Mouse (Mus musculus) thymus, adult 2 months (tissue): ENCODE data around the gene Twnk. TPM values are rescaled to one million over a fixed set of nuclear protein-coding genes. Genes with fewer than 3 reads are reported as not detected.

Experiments
- DNase-seq: peaks from one replicate; pipeline ENCODE4 v3.0.0; 2021
- H3K27ac ChIP-seq: fragments of 200-500 bp; 2 replicates; pipeline ENCODE4 v1.5.1; 2012; ENCODE audit warnings: low read length, control low read depth; ENCODE audit not compliant: control insufficient read depth, insufficient read depth
- H3K27me3 ChIP-seq: fragments of 200-500 bp; 2 replicates; pipeline ENCODE4 v1.6.1; 2012; ENCODE audit warnings: mild to moderate bottlenecking, low read length, moderate library complexity, mixed read lengths; ENCODE audit not compliant: control insufficient read depth, insufficient read depth
- H3K36me3 ChIP-seq: fragments of 200-500 bp; 2 replicates; pipeline ENCODE4 v1.6.1; 2012; ENCODE audit warnings: mild to moderate bottlenecking, low read length, moderate library complexity; ENCODE audit not compliant: control insufficient read depth, insufficient read depth
- H3K4me1 ChIP-seq: fragments of 200-500 bp; replicated peaks from 2 replicates; pipeline ENCODE4 v1.6.1; 2012; ENCODE audit warnings: low read length; ENCODE audit not compliant: control insufficient read depth, insufficient read depth
- H3K4me3 ChIP-seq: fragments of 200-500 bp; 2 replicates; pipeline ENCODE4 v1.5.1; 2012; ENCODE audit warnings: mild to moderate bottlenecking, low read length, control low read depth, moderate library complexity; ENCODE audit not compliant: control insufficient read depth, insufficient read depth
- CTCF ChIP-seq: fragments of 200-500 bp; IDR thresholded peaks from 2 replicates; pipeline ENCODE4 v1.5.1; 2012; ENCODE audit warnings: mild to moderate bottlenecking, control low read depth, low read length, moderate library complexity, borderline replicate concordance; ENCODE audit not compliant: control insufficient read depth, poor library complexity, insufficient read depth; ENCODE audit errors: extremely low read depth
- POLR2A ChIP-seq: fragments of 200-500 bp; IDR thresholded peaks from 2 replicates; pipeline ENCODE4 v1.6.1; 2012; ENCODE audit warnings: mild to moderate bottlenecking, low read length, control low read depth, moderate library complexity; ENCODE audit not compliant: control insufficient read depth, poor library complexity, insufficient read depth; ENCODE audit errors: extremely low read depth
- WGBS: fragments of 180-500 bp; shearing (Covaris S2); methylation state at CpG from one replicate; pipeline ENCODE4 v1.1.7; 2018; 5-methylcytosine and 5-hydroxymethylcytosine counted together
- polyA plus RNA-seq: library from polyadenylated mRNA; depleted of rRNA; stranded (reverse); fragments of >200 nt; gene quantifications from 2 replicates; pipeline ENCODE4 v1.2.3, GENCODE M21; 2012

Twnk gene
- polyA plus RNA-seq, 1 experiment: 11.6 TPM

DNA sequence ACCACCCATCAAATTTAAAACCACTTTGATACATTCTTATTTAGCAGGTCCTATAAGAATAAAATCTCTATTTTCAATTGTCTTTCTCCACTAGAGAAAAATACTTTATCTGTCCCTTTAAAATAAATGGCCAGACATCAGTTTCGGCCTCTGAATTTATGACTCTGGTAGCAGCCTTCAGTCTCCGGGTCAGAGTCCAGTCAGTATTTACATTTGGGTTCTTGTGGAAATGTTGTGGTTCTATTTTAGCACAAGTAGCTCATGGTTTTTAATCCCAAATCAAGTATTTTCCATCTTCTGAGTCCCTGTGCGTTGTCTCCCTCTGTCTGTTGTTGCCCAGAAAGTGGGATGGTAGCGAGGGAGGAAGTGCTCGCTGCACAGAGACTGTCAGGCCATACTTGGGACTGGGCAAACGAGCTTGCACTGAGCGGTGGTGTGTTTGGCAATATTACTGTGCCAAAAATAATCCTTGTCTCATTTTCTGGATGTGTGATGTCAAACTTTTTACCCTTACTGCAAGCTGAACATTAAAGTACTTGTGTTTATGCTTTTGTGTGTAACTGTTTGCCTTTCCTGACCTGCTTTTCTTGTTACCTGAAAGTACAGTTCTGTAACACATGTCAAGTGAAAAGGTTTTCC, 22.9 kb upstream of the Twnk start:
- WGBS: 91% methylated on average over 7 of the region's 7 CpGs
- H3K4me1 ChIP-seq: no peaks in the 10 kb centered on the region
- H3K27ac ChIP-seq: no peak overlapping the region
- H3K36me3 ChIP-seq: peaks cover 34% of the 10 kb centered on the region
- TF ChIP-seq POLR2A (no peak), CTCF (no peak)
- H3K4me3 ChIP-seq: no peak overlapping the region
- no peak for DNase-seq
- no peaks in the 10 kb centered on the region for H3K27me3 ChIP-seq

DNA sequence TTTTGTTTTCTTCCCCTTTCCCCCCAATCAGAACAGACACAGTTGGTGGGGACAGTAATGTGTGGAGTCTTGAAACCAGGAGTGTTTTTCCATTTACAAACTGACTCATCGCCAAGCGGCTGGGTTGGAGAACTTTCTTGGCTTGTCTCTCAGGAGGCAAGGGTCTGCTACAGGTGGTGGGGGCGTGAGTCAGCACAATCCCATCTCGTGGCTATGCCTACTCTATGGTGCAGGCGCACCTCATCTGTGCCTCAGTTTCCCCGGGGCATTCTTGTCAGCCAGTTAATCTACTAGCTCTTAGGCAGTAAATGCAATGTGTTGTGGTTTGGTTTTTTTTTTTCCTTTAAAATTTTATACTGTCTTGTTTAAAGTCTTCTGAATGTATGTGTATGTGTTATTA, 22.1 kb upstream of the Twnk start:
- TF ChIP-seq POLR2A (no peak), CTCF (no peak)
- 91% methylated on average over 6 of the region's 6 CpGs for WGBS
- Histone ChIP-seq H3K4me3 (no peak overlapping the region), H3K4me1 (no peaks in the 10 kb centered on the region), H3K27ac (no peak overlapping the region), H3K36me3 (peaks cover 26% of the 10 kb centered on the region), H3K27me3 (no peaks in the 10 kb centered on the region)
- no peak for DNase-seq

DNA sequence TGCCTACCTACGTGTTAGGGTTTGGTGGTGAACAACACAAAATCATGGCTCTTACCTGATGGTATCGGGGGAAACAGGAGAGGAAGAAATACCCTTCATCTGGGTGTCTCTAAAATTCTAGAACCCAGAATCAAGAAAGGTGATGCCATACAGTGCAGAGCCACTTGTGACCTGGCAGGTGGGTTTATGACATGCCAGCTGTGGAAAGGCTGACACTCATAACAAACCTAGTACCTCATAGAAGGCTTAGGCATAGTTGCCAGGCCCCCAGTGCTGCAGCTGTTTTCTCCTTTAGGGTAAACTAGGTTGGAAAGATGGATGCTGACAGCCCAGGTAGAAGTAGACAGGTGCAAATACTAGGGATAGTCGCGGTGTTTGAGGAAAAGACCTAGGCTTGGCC, 21.0 kb upstream of the Twnk start:
- TF ChIP-seq CTCF: no peak
- WGBS: 95% methylated on average over 4 of the region's 4 CpGs

GRCm38 (mm10) chr19:44985159-44985988, 20.1 kb upstream of the Twnk start:
- H3K36me3 ChIP-seq: peaks cover 18% of the 10 kb centered on the region
- TF ChIP-seq POLR2A (no peak), CTCF (no peak)
- H3K4me1 ChIP-seq: peaks cover 10% of the 10 kb centered on the region
- H3K4me3 ChIP-seq: no peak overlapping the region
- peaks cover 2% of the 10 kb centered on the region; the same call in 1 of the 2 replicates for H3K27me3 ChIP-seq
- H3K27ac ChIP-seq: no peak overlapping the region
- 69% methylated on average over 5 of the region's 5 CpGs for WGBS
- DNase-seq: no peak

More for the DNA sequence above, 21.0 kb upstream of the Twnk start:
- no peak for DNase-seq
- H3K36me3 ChIP-seq: peaks cover 19% of the 10 kb centered on the region
- H3K27me3 ChIP-seq: 0 out of 2 replicates have a peak, but pooled peaks cover 1% of the 10 kb centered on the region
- H3K4me1 ChIP-seq: peaks cover 5% of the 10 kb centered on the region
- no peak overlapping the region for H3K4me3 ChIP-seq
- H3K27ac ChIP-seq: no peak overlapping the region

DNA sequence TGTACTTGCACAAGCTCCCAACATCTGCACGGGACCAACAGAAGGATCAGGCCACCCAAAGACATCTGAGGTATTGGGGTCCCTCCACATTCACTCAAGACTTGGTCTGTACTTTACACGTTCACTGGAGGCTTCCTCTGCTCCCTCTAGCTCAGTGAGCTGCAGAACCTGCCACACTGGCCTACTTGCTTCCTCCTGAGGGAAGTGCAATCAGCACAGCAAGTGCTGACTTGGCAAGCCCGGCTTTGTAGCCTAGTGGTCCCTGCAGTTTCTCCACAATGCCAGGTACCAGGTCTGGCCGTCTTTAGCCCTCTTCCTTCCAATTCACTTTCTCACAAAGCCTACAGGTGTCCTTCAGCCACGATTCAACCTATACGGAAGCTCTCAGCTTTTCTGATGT, 18.5 kb upstream of the Twnk start:
- Histone ChIP-seq H3K4me3 (no peak overlapping the region), H3K4me1 (peaks cover 11% of the 10 kb centered on the region), H3K27me3 (peaks cover 2% of the 10 kb centered on the region; the same call in 1 of the 2 replicates), H3K36me3 (peaks cover 4% of the 10 kb centered on the region), H3K27ac (no peak overlapping the region)
- no peak for DNase-seq
- TF ChIP-seq POLR2A: no peak
- no peak for TF ChIP-seq CTCF
- 87% methylated on average over 6 of the region's 6 CpGs for WGBS

DNA sequence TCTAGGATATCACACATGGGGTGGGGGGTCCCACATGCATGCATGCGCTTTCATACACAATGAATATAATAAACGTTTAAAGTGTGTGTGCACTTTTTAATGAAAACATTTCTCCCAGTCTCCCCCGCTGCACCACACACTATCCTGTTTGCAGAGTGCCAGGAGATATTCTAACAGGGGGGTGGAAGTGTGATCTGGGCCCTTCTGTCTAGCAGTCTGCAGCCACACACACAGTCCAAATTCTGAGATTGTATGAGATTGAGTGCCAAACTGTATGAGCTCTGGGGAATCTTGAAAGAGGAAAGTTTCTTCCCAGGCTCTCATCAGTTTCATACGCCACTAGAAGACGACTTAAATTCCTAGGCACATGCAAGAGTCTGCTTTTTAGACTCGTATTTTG, 17.6 kb upstream of the Twnk start:
- H3K27me3 ChIP-seq: peaks cover 2% of the 10 kb centered on the region; the same call in 1 of the 2 replicates
- no peak for DNase-seq
- H3K4me3 ChIP-seq: no peak overlapping the region
- WGBS: 84% methylated on average over 6 of the region's 6 CpGs
- no peak for TF ChIP-seq CTCF
- TF ChIP-seq POLR2A: no peak
- H3K4me1 ChIP-seq: peaks cover 19% of the 10 kb centered on the region
- H3K36me3 ChIP-seq: peaks cover 4% of the 10 kb centered on the region; the same call in 1 of the 2 replicates
- H3K27ac ChIP-seq: no peak overlapping the region
